ENCODE assay signal across 8 mouse cellular contexts in genomic region chr2:9879092-9879491, GRCm38 (mm10). TPM values are rescaled to one million over a fixed set of nuclear protein-coding genes. Genes with fewer than 3 reads are reported as not detected.
DNase-seq lines count a peak whose midpoint lies in the region; ATAC-seq and TF ChIP-seq lines count a peak whose summit lies in the region.

No protein-coding gene starts in this region.

- TF ChIP-seq EP300 in heart, adult 2 months (IDR thresholded peaks at IDR 0.05; ENCODE audit: insufficient read depth, low read depth, low read length): no peak
- no peak for TF ChIP-seq EP300 in ES-Bruce4 (IDR thresholded peaks at IDR 0.05; ENCODE audit: insufficient read depth, low read depth, low read length)

- H3K4me2 ChIP-seq in forebrain, embryonic 15.5 days (replicated peaks): peak overlapping the region; percentile 55
- H3K4me2 ChIP-seq in liver, embryonic 13.5 days: peak overlapping the region; percentile 74
- peak overlapping the region; percentile 98 for H3K4me2 ChIP-seq in stomach, embryonic 16.5 days (ENCODE audit: low read depth, low read length)

- WGBS in heart, adult 2 months: under 1% methylated on average over 22 of the region's 22 CpGs
- under 1% methylated on average over 22 of the region's 22 CpGs for WGBS in forebrain, embryonic 15.5 days
- under 1% methylated on average over 22 of the region's 22 CpGs for WGBS in liver, embryonic 13.5 days (ENCODE audit: insufficient replicate concordance)
- under 1% methylated on average over 22 of the region's 22 CpGs for WGBS in stomach, embryonic 16.5 days

- no peak; the same call in 1 of the 2 replicates for TF ChIP-seq POLR2A in heart, adult 2 months (IDR thresholded peaks at IDR 0.05; ENCODE audit: insufficient read depth, low read depth, low read length)
- TF ChIP-seq POLR2A in ES-Bruce4 (IDR thresholded peaks at IDR 0.05; ENCODE audit: insufficient read depth, low read length): no peak

- H3K9ac ChIP-seq in heart, adult 2 months (ENCODE audit: low read depth, low read length): peak overlapping the region; percentile 36
- H3K9ac ChIP-seq in ES-Bruce4 (ENCODE audit: low read depth, poor library complexity, severe bottlenecking): no peak overlapping the region
- H3K9ac ChIP-seq in forebrain, embryonic 15.5 days (replicated peaks): no peak overlapping the region
- H3K9ac ChIP-seq in liver, embryonic 13.5 days: peak overlapping the region; percentile 33; the same call in 1 of the 2 replicates
- peak overlapping the region; percentile 36; the same call in 1 of the 2 replicates for H3K9ac ChIP-seq in stomach, embryonic 16.5 days (ENCODE audit: low read length)

- no peak for DNase-seq in heart, adult 2 months
- no peak for DNase-seq in heart, adult 8-10 months (ENCODE audit: low spot score)
- no peak for DNase-seq in liver, embryonic 13.5 days
- DNase-seq in layer of hippocampus, adult 11-12 months (ENCODE audit: low spot score): no peak
- no peak for DNase-seq in spleen, postnatal 4 days (ENCODE audit: low spot score in 2 of 2)

- H3K4me3 ChIP-seq in heart, adult 2 months: peak overlapping the region; percentile 38
- peak overlapping the region; percentile 68 for H3K4me3 ChIP-seq in ES-Bruce4 (ENCODE audit: low read depth, low read length)
- H3K4me3 ChIP-seq in forebrain, embryonic 15.5 days: peak overlapping the region; percentile 33
- peak overlapping the region; percentile 58 for H3K4me3 ChIP-seq in liver, embryonic 13.5 days (replicated peaks)
- peak overlapping the region; percentile 60 for H3K4me3 ChIP-seq in stomach, embryonic 16.5 days (replicated peaks; ENCODE audit: low read length)

- H3K4me1 ChIP-seq in heart, adult 2 months (ENCODE audit: control insufficient read depth, insufficient read depth, low read length): no peaks in the 10 kb centered on the region
- H3K4me1 ChIP-seq in ES-Bruce4 (ENCODE audit: control insufficient read depth, insufficient read depth, low read length): no peaks in the 10 kb centered on the region
- peaks cover 55% of the 10 kb centered on the region for H3K4me1 ChIP-seq in forebrain, embryonic 15.5 days
- H3K4me1 ChIP-seq in liver, embryonic 13.5 days (replicated peaks): peaks cover 34% of the 10 kb centered on the region
- peaks cover 16% of the 10 kb centered on the region for H3K4me1 ChIP-seq in stomach, embryonic 16.5 days (ENCODE audit: control insufficient read depth, insufficient read depth, low read length)

- H3K27ac ChIP-seq in heart, adult 2 months: peak overlapping the region; percentile 34
- H3K27ac ChIP-seq in ES-Bruce4 (ENCODE audit: insufficient read depth, low read length): no peak overlapping the region
- no peak overlapping the region for H3K27ac ChIP-seq in forebrain, embryonic 15.5 days (replicated peaks)
- H3K27ac ChIP-seq in liver, embryonic 13.5 days: no peak overlapping the region
- peak overlapping the region; percentile 22; the same call in 1 of the 2 replicates for H3K27ac ChIP-seq in stomach, embryonic 16.5 days (ENCODE audit: low read length)

- intact Hi-C loops in heart, adult 2 months (cut with DNase I): loop anchor here (5.0 kb wide), 2 partner anchors 252 to 332 kb away; no protein-coding TSS in a partner anchor

- no peak for TF ChIP-seq CTCF in heart, adult 2 months (IDR thresholded peaks at IDR 0.05)
- TF ChIP-seq CTCF in ES-Bruce4 (IDR thresholded peaks at IDR 0.05; ENCODE audit: low read depth, low read length): no peak

- no peaks in the 10 kb centered on the region for H3K79me2 ChIP-seq in heart, adult 2 months (replicated peaks; ENCODE audit: control insufficient read depth, insufficient read depth, low read length)

- no peak for ATAC-seq in forebrain, embryonic 15.5 days (replicated peaks)
- ATAC-seq in liver, embryonic 13.5 days (ENCODE audit: low read depth): peak; percentile 25
- ATAC-seq in stomach, embryonic 16.5 days (ENCODE audit: insufficient read depth, low FRiP score): peak; percentile 12; the same call in 1 of the 2 replicates

- no peaks in the 10 kb centered on the region for H3K36me3 ChIP-seq in heart, adult 2 months (ENCODE audit: control insufficient read depth, insufficient read depth, low read length)
- no peaks in the 10 kb centered on the region for H3K36me3 ChIP-seq in ES-Bruce4 (ENCODE audit: control insufficient read depth, insufficient read depth, low read length, poor library complexity, severe bottlenecking)
- H3K36me3 ChIP-seq in forebrain, embryonic 15.5 days: no peaks in the 10 kb centered on the region
- no peaks in the 10 kb centered on the region for H3K36me3 ChIP-seq in liver, embryonic 13.5 days
- no peaks in the 10 kb centered on the region for H3K36me3 ChIP-seq in stomach, embryonic 16.5 days (ENCODE audit: control insufficient read depth, insufficient read depth, low read length)

- H3K9me3 ChIP-seq in ES-Bruce4 (replicated peaks; ENCODE audit: control insufficient read depth, insufficient read depth, low read length, poor library complexity, severe bottlenecking): no peaks in the 10 kb centered on the region
- no peaks in the 10 kb centered on the region for H3K9me3 ChIP-seq in forebrain, embryonic 15.5 days
- H3K9me3 ChIP-seq in liver, embryonic 13.5 days (replicated peaks): no peaks in the 10 kb centered on the region
- no peaks in the 10 kb centered on the region for H3K9me3 ChIP-seq in stomach, embryonic 16.5 days (replicated peaks; ENCODE audit: control insufficient read depth, low read length)

- peaks cover 24% of the 10 kb centered on the region for H3K27me3 ChIP-seq in heart, adult 2 months (ENCODE audit: control insufficient read depth, insufficient read depth, low read length)
- peaks cover 67% of the 10 kb centered on the region for H3K27me3 ChIP-seq in ES-Bruce4 (ENCODE audit: control insufficient read depth, insufficient read depth, low read length, poor library complexity, severe bottlenecking)
- H3K27me3 ChIP-seq in forebrain, embryonic 15.5 days: peaks cover 70% of the 10 kb centered on the region
- peaks cover 100% of the 10 kb centered on the region for H3K27me3 ChIP-seq in liver, embryonic 13.5 days
- H3K27me3 ChIP-seq in stomach, embryonic 16.5 days (ENCODE audit: control insufficient read depth, insufficient read depth, low read length): peaks cover 66% of the 10 kb centered on the region

RNA-seq across cellular contexts. Expression of gene 4930412O13Rik, which starts 2.0 kb away (rescaled TPM):
- not detected for total RNA-seq in heart, adult 2 months (2021)
- not detected in 2 replicates for polyA plus RNA-seq in heart, adult 2 months (2012; rRNA removed)
- not detected for total RNA-seq in heart, adult 8-10 months (2022)
- polyA plus RNA-seq in ES-Bruce4 (2011; ENCODE audit: insufficient read depth, insufficient read length, low read depth, missing spikeins): not detected in 2 replicates
- polyA plus RNA-seq in forebrain, embryonic 15.5 days (2015; fragmentation: Nextera tagmentation; extraction: Ambion mirVana): not detected in 2 replicates
- polyA plus RNA-seq in liver, embryonic 13.5 days (2015; fragmentation: Nextera tagmentation; extraction: Ambion mirVana): not detected in 2 replicates
- polyA plus RNA-seq in stomach, embryonic 16.5 days (2015; fragmentation: Nextera tagmentation; extraction: Ambion mirVana): not detected in 2 replicates

RNA-seq across cellular contexts. Expression of gene 9230102O04Rik, which starts 10.2 kb away (rescaled TPM):
- not detected for total RNA-seq in heart, adult 2 months (2021)
- polyA plus RNA-seq in heart, adult 2 months (2012; rRNA removed): not detected in 2 replicates
- total RNA-seq in heart, adult 8-10 months (2022): not detected
- polyA plus RNA-seq in ES-Bruce4 (2011; ENCODE audit: insufficient read depth, insufficient read length, low read depth, missing spikeins): not detected in 2 replicates
- not detected in 2 replicates for polyA plus RNA-seq in forebrain, embryonic 15.5 days (2015; fragmentation: Nextera tagmentation; extraction: Ambion mirVana)
- not detected in 2 replicates for polyA plus RNA-seq in liver, embryonic 13.5 days (2015; fragmentation: Nextera tagmentation; extraction: Ambion mirVana)
- not detected in 2 replicates for polyA plus RNA-seq in stomach, embryonic 16.5 days (2015; fragmentation: Nextera tagmentation; extraction: Ambion mirVana)

RNA-seq across cellular contexts. Expression of gene Gata3, which starts 10.7 kb away (rescaled TPM):
- under 1 TPM; 0.59 to 0.91 TPM for total RNA-seq in heart, adult 2 months (2021)
- 0.32 and 0.57 TPM in 2 replicates for polyA plus RNA-seq in heart, adult 2 months (2012; rRNA removed)
- total RNA-seq in heart, adult 8-10 months (2022): 1 to 10 TPM; 1.2 to 1.7 (median 1.3) TPM
- 5.5 and 6.1 TPM in 2 replicates for polyA plus RNA-seq in ES-Bruce4 (2011; ENCODE audit: insufficient read depth, insufficient read length, low read depth, missing spikeins)
- polyA plus RNA-seq in forebrain, embryonic 15.5 days (2015; fragmentation: Nextera tagmentation; extraction: Ambion mirVana): 1.1 and 2.3 TPM in 2 replicates
- 1.5 TPM in 2 replicates for polyA plus RNA-seq in liver, embryonic 13.5 days (2015; fragmentation: Nextera tagmentation; extraction: Ambion mirVana)
- polyA plus RNA-seq in stomach, embryonic 16.5 days (2015; fragmentation: Nextera tagmentation; extraction: Ambion mirVana): 3.2 and 3.6 TPM in 2 replicates

Comparison
In these comparisons a context has a peak if more than half of its experiments do, and no peak if none do; other contexts are left out.
1. H3K27ac ChIP-seq: peak in heart, adult 2 months (single experiment) and stomach, embryonic 16.5 days (single experiment); none in ES-Bruce4 (single experiment), forebrain, embryonic 15.5 days (single experiment) and liver, embryonic 13.5 days (single experiment).
2. H3K9ac ChIP-seq: peak in heart, adult 2 months (single experiment), liver, embryonic 13.5 days (single experiment) and stomach, embryonic 16.5 days (single experiment); none in ES-Bruce4 (single experiment) and forebrain, embryonic 15.5 days (single experiment).
3. Peak in every context shown above with its lines, with median percentiles within 50 percentile points of each other: H3K4me3 ChIP-seq and H3K4me2 ChIP-seq.